Comparison of ENCODE assay signal across 26 mouse cellular contexts in the genomic region with DNA sequence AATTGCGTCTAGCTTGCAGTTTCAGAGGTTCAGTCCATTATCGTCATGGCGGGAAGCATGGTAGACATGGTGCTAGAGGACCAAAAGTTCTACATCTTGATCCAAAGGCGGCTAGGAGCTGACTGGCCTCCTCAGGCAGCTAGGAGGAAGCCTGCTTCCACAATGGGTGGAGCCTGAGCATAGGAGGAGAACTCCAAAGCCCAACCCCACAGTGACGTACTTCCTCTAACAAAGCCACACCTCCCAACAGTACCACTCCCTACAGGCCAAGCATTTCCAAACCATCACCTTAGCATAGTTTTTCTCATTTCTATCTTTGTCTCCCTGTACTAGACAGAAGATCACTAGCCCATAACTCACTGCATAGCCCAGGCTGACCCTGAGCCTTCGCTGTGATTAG.
DNase-seq lines count a peak whose midpoint lies in the region; ATAC-seq lines count a peak whose summit lies in the region.
"Had no signal": no experiment of that assay in that cellular context is flagged by ENCODE, and none has a peak within 500 bp of the region (broad histone marks: within the 10 kb centered on the region; RNA-seq: fewer than 3 reads in every experiment).

No protein-coding gene starts in this region.

- H3K4me1 ChIP-seq in hindbrain, embryonic 12.5 days: no peaks in the 10 kb centered on the region
- H3K4me1 ChIP-seq: embryonic facial prominence, embryonic 13.5 days; embryonic facial prominence, embryonic 15.5 days; forebrain, embryonic 10.5 days; forebrain, embryonic 12.5 days had no signal

- H3K27me3 ChIP-seq in hindbrain, embryonic 12.5 days: peaks cover 11% of the 10 kb centered on the region; the same call in 1 of the 2 replicates
- H3K27me3 ChIP-seq: embryonic facial prominence, embryonic 13.5 days; embryonic facial prominence, embryonic 15.5 days had no signal

- 0 out of 2 replicates have a peak, but pooled peaks have one; percentile 54 for ATAC-seq in megakaryocyte, adult 5-6 weeks (ENCODE audit: poor library complexity, severe bottlenecking)
- ATAC-seq in hindbrain, embryonic 12.5 days (ENCODE audit: low FRiP score): no peak
- ATAC-seq: CD4-positive, CD25-positive, alpha-beta regulatory T cell, adult 4 months; forebrain, embryonic 14.5 days; forebrain, embryonic 16.5 days had no signal

- no peaks in the 10 kb centered on the region for H3K9me3 ChIP-seq in hindbrain, embryonic 12.5 days (replicated peaks)
- H3K9me3 ChIP-seq: embryonic facial prominence, embryonic 13.5 days; embryonic facial prominence, embryonic 15.5 days; forebrain, embryonic 10.5 days; forebrain, embryonic 12.5 days had no signal

- H3K4me2 ChIP-seq in hindbrain, embryonic 12.5 days (replicated peaks): no peak overlapping the region
- H3K4me2 ChIP-seq: embryonic facial prominence, embryonic 13.5 days; embryonic facial prominence, embryonic 15.5 days; forebrain, embryonic 12.5 days had no signal

- intact Hi-C loops in heart, postnatal 14 days (cut with DNase I): no loop called here

- H3K36me3 ChIP-seq in hindbrain, embryonic 12.5 days: no peaks in the 10 kb centered on the region
- H3K36me3 ChIP-seq: embryonic facial prominence, embryonic 13.5 days; embryonic facial prominence, embryonic 15.5 days; forebrain, embryonic 10.5 days; forebrain, embryonic 12.5 days had no signal

- no peak overlapping the region for H3K4me3 ChIP-seq in hindbrain, embryonic 12.5 days
- H3K4me3 ChIP-seq: embryonic facial prominence, embryonic 13.5 days; embryonic facial prominence, embryonic 15.5 days; erythroblast, embryonic 14.5 days; forebrain, embryonic 10.5 days; forebrain, embryonic 12.5 days had no signal

- 91% methylated on average over 6 of the region's 6 CpGs for WGBS in hindbrain, embryonic 12.5 days

- H3K27ac ChIP-seq in hindbrain, embryonic 12.5 days: no peak overlapping the region
- H3K27ac ChIP-seq: embryonic facial prominence, embryonic 13.5 days; embryonic facial prominence, embryonic 15.5 days; forebrain, embryonic 10.5 days; forebrain, embryonic 12.5 days had no signal

- no peak overlapping the region for H3K9ac ChIP-seq in hindbrain, embryonic 12.5 days
- H3K9ac ChIP-seq: embryonic facial prominence, embryonic 13.5 days; embryonic facial prominence, embryonic 15.5 days; forebrain, embryonic 12.5 days had no signal

- peak; percentile 39 for DNase-seq in heart, adult 11 months
- no peak for DNase-seq in heart, postnatal 14 days
- DNase-seq in ZHBTc4 (ENCODE audit: low read depth, low spot score): peak; percentile 61
- no peak for DNase-seq in right cerebral cortex, postnatal 36 days (ENCODE audit: low spot score in 2 of 2)
- no peak for DNase-seq in urinary bladder, postnatal 36 days (ENCODE audit: low spot score in 2 of 2)
- DNase-seq: adrenal gland, adult 2 months; adrenal gland, postnatal 10 days; adrenal gland, postnatal 25 days; B cell, adult 2 months; cerebellum, adult 11 months; cerebellum, adult 18-20 months; cerebellum, adult 8-10 months; cerebellum, adult 9-11 months; cerebellum, postnatal 14 days; cerebellum, postnatal 36 days; embryo, embryonic 11 days had no signal

Comparison
In these comparisons a context has a peak if more than half of its experiments do, and no peak if none do; other contexts are left out.
1. DNase-seq: peak in heart, adult 11 months (single experiment) and ZHBTc4 (single experiment); none in heart, postnatal 14 days (0 of 2), right cerebral cortex, postnatal 36 days (0 of 2) and urinary bladder, postnatal 36 days (0 of 2).